Mouse (Mus musculus) spleen, postnatal 4 days (tissue): Measurements from ENCODE around the gene Tfap2a.

Experiments
- DNase-seq, 2 experiments: peaks; one replicate each; pipeline ENCODE4 v3.0.0; 2022; ENCODE audit warnings: low spot score in 2 of 2

The Tfap2a gene

DNA sequence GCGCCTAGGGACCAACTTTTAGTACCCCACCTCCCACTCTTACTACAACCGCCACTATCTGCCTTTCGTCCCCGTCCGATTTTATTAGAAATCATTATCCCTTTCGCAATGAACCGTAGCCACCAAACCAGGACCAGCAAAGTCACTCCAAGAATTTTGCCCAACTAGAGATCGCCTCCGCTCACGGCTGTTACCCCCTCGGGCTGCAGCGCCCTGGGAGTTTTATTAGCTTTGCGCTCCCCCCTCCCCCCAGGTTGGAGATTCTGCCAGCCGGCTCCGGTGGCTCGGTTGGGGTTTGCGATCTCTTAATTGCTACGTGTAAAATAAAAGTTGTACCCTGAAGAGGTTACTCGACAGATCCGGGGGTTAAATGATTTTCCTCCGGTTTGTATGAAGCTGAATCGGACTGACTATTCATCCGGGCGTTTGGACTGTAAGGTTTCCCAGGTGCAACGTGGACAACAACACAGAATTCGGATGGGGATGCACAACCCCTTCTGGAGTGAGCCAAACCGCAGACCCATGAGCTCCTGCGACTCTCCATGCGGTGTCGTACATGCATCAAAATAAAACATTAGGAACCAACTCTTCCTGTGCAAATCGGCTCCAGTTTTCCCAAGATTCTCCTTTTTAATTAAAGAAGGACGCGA lies 3.7 kb downstream of the Tfap2a start:
- DNase-seq, result no peak

DNA sequence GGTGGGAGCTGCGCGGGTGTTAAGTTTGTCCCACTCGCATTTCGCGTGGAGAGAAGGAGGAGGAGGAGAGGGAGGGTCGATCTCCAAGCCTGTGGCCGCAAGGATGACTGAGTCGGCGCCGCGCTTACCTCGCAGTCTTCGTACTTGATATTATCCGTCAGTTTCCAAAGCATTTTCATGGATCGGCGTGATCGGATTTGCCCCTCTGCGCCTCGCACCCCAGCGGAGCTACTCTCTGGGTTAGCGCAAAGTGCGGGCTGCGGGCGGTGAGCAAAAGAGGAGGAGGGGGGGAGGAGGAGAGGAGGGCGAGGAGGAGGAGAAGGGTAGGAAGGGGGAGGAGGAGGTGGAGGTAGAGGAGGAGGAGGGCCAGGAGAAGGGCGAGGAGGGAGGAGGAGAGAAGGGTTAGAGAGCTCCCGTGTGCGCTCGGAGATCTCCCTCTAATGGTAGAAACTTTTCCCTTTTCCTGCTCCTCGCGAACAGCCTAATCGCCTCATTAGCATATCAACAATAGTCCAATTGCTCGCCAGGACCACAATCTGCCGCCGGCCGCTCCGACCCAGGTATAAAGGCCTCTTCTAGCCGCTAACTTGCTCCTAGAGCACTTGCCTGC lies 4.5 kb downstream of the Tfap2a start:
- no peak for DNase-seq

DNA sequence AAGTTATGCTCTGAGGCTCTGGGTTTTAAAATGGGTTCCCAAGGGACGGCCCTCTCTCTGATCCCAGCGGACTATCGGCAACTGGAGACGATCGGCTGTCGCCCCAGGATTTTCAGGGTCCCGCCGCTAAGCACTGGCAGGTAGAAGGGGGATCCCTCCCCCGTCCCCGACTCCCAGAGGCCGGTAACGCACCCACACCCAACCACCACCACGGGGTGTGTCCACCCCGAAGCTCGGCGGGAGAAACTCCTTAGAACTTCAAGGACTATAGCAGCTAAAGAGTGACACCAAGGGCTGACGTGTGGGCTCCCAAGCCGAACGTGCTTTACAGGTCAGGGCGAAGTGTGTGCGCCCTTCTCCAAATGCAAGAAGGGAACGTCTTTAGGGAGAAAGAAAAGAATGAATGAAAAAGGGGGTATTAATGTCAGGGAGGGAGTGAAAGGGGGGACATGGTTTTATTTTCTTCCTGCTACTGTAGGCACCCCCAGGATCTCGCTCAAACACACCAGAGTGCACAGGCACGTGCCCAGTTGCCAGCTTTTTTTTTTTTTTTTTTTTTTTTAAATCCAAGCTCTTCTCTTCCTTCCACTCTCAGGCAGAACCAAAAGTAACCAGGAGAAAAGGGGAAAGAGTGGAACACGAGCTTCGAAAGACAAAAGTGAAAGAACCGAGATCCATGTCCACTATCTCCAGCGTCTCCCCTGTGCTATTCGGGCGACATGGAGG lies 5.2 kb downstream of the Tfap2a start:
- DNase-seq, result no peak

DNA sequence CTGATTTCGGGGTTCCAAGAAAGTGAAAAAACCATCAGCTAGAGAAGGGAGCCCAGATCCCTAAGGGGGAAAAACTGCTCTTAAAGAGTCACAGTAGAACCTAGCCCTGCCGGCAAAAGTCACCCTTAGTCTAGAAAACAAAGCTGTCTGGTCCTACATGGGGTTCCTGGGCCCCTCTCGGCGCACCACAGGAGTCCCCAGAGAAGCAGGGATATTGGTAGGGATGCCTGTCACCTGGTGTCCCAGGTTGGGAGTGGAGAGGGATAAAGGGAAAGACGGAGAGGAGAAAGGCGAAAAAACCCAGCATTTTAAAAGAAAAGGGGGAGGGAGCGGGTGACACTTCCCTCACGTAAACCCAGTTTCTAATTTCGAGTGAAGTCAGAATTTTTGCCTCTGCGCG lies 6.1 kb downstream of the Tfap2a start:
- no peak for DNase-seq

DNA sequence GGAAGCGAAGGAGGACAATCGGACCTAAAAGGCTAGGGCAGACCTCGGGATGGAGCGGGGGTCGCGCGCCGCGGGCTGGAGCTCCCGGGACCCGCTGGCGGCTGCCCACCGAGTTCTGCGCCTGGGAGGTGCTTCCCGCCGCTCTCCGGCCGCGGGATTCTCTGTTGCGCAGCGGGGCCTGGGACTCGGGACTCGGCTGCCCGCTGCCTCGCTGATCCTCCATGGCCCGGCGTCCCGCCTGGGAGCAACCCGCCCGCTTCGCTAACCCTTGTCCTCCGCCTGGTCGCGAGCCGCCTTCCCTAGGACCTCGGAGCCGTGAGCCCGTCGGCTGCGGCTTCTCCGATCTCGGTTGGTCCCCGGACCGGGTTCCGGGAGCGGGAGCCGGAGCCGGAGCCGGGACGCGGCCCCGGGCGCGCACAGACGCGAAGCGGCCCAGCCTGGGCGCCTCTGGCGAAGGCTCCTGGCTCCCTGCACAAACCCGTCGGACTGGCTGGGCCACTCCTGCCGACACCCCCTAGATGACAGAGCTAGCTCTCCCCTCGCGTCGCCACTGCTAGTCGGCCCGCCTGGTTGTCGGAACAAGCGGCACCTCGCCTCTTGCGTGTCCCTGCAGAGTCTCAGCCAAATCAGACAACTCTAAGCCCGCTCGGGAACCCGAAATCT lies 6.9 kb downstream of the Tfap2a start:
- DNase-seq, result peak in 1 of 2 experiments; percentile 64

DNA sequence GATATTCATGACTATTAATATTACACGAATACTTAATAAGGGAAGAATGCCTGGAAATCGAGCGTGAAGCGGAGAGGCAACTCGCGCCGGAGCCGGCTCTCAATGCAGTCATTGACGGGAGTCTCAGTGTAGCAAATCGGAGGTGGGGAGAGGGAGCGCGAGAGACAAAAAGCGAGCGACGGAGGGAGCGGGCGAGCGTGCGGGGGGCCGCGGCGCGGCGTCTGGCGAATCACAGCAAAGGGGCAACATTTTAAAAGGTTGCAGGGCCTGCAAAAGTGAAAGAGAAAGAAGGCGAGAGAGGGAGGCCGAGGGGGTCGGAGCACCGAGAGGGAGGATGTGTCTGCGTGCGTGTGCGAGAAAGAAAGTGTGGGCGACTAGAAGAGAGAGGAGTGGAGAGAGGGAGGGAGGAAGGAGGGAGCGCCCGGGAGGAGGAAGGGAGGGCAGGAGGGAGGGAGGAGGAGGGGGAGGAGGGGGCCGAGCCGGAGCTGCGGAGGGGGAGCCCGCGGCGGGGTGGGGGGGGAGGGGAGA lies 7.5 kb downstream of the Tfap2a start:
- peak in 1 of 2 experiments; percentile 66 for DNase-seq

DNA sequence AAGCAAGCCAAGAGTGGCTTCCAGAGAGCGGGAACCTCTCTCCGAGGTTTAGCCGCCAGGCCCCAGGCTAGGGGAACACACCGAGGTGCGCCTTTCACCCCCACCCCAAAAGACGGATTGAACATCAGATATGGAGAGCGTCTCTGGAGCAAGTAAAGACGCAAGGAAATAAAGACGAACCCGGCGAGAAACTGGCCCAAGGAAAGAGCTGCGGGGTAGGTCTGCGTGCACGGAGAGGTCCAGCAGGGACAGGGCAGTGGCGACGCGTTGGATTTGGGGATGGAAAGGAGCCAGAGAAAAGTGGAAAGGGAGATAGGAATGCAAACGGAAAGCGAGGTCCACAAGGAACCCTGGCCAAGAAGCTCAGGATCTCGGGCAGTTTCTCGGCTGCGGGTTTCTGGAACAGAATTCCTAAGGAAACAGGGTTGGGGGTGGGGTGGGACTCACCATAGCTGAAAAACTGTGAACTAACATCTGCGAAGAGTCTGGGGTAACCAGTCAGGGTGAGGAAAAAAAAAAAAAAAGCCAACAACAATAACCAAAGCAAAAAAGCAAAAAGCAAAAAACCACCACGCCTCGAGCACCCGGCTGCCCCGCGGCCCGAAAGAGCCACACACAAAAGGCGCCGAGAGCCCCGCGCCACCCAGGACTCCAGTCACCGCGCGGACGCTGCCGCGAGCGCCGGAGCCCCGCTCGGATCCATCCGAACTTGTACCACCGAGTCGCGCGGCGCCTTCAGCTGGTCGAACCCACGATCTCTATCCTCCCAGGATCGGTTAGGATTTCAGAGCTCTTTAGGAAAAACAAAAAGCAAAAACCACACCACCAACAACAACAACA lies 8.4 kb downstream of the Tfap2a start:
- DNase-seq, result no peak

DNA sequence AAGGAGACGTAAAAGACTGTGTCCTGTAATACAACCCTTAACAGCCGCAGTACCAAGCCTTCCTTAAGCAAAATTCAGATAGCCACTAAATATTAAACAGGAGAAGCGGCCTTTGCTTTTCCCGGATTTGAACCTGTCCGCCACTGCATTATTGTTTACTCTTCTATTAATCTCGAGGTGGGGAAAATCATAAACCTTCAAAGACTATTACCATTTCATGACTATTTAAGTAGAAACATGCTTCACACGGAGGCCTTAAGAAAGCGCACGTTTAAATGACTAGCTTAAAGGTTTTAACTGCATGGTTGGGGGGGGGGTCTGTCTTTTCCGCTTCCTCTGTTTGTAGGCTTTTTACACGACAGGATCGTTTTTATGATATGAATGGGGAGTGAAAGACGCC lies 9.1 kb downstream of the Tfap2a start:
- no peak for DNase-seq

DNA sequence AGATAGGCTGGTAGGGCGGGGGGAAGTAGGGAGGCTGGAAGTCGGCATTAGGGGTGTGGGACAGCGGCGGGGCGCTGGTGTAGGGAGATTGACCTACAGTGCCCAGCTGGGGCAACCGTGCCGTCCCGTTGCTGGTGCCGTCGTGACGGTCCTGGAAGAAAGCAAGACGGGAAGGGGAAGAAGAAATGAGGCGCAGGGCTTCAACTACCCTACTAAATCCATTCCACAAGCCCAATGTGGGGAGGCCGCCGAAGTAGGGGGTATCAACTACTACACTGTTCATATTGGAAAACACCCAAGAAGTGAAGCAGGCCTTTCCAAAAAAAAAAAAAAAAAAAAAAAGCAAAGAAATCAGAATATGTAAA lies 9.6 kb downstream of the Tfap2a start:
- no peak for DNase-seq

DNA sequence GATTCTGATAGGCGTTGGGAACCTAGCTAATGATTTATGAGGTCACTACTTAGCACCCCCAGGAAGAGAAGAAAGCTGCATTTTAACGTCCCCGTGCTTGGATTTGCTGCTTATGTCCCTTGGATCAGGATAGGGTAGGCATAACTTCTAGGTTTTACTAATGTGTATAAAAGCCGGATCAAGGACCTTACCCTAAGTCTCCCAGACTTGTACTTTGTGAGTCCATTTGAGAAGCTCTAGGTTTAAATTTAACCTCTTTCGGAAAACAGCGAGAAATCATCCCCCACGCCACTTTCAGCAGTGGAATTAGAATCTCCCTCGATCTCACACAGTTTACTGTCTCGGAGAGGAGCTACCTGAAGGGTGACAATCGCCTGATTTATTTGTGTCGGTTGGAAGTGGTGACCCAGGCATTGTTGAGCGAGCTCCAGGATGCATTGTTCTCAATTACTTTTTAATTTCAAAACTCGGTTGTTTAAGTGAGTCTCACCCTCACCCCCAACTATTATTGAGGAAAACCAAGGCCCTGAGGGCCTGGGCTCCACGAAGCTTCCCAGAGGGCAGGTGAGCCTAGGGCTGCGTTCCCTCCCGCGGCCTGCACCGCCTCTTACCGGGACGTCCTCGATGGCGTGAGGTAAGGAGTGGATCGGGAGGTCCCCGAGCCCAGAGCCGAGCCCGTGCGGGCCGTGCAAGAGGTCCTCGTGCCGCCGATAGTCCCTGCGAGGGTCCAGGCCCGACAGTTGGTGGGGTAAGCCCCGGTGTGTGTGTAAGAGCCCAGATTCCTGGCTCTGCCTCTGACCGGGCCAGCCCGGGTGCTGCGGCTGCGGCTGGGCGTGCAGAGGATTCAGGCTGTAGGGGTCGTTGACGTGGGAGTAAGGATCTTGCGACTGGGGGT lies 10.2 kb downstream of the Tfap2a start:
- no peak for DNase-seq

DNA sequence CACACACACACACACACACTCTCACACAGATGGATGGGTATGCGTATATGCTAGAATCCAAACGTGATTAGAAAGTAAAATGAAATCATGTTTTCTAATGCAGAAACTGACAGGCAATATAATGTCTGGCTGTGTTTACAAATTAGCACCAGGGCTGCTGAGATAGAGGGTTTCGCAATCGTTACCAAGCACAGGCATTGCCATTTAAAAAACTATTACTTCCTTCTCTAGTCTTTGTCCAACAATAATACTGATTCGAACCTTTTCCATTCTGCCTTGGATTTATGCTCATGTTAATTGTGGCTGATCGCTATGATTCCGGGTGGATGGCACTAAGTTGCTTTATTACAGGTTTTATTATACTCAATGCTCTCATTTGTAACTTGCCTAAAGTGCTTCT lies 12.3 kb downstream of the Tfap2a start:
- no peak for DNase-seq

DNA sequence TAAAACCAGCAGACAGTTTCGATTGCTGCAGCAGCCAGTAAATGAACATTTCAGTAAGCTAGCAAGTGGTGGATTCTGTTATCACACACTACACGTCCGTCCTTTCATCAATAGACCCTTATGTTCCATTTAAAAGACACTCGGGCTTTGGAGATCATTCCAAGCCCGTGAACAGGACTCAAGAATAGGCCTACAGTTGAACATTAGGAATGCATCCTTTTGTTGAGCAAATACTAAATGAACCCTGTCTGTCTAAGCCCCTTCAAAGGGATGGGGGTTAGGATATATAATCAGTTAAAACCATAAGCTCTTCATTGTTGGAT lies 14.6 kb downstream of the Tfap2a start:
- no peak for DNase-seq

DNA sequence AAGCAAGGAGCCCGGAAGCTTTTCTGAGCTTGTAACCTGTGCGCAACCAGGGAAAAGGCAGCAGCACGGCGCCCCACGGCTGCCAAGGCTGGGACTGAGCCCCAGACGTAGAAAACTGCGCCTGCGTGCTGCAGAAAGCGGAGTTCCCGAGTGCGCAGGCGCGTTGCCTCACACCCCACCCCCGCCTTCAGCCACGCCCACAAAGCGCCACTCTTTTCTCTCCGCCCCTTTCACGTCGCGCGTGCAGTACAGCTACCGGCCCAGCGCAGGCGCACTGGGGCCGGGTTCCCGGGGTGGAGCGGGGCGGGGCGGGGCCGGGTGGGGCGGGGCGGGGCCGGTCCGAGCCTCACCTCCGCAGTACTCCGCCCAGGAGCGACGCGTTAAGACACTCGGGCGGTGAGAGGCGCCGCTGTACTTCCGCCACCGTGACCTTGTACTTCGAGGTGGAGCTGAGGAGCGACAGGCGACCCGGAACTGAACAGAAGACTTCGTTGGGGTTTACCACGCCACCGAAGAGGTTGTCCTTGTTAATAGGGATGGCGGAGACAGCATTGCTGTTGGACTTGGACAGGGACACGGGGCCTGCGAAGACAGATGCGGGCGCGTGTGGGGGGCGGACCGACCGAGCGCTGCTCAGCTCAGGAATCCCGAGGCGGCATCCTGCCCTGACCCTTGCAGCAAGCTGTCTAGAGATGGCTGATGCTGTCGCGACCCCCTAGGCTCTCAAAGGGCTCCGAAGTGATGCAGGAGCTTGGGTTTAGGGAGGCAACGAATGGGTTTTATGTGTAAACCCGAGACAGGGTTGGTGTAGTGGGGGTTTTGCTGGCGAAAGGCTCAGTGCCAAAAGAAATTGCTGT lies 15.2 kb downstream of the Tfap2a start:
- peak; percentile 85 to 95 for DNase-seq

DNA sequence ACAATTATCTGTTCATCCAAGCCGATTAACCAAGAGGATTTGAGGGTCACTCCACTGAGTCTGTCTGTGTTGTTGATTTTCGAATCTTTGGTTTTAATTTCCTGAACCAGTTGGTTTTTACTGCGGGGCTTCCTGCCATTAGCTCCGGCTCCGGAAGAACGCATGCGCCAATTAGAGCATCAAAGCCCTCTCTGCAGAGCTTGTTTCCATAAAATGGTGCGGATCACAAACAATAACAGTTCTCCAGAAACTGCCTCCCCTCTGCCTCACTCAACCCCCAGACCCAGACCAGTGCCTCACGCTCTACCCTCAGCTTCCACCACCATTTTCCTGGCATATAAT lies 18.5 kb downstream of the Tfap2a start:
- no peak for DNase-seq

DNA sequence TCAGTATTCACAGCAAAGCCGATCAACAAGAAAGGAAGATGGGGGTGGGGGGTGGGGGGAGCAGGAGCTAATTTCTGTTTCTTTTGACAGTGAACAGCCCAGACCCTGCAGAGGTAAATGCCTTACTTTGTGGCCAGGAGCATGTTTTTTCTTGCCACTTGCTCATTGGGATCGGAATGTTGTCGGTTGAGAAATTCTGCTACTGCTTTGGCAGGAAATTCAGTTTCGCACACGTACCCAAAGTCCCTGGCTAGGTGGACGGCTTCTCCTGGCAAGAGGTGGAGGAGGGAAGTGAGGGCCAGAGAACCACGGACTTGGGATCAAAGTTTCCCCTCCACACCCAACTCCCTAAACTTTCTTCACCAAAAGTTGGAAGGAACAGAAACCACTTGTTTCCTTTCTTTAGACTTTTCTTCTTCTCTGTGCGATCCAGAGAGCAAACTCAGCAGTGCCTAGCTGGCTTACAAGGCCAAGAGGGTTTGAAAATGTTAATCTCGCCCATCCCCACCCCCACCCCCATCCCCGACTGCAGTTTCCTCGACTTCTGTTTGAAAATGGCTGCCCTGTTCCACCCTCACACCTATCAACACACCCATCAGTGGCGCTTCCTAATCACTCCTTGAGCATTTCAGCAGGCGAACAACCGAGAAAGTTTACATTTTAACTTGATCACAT lies 19.0 kb downstream of the Tfap2a start:
- DNase-seq, result no peak

DNA sequence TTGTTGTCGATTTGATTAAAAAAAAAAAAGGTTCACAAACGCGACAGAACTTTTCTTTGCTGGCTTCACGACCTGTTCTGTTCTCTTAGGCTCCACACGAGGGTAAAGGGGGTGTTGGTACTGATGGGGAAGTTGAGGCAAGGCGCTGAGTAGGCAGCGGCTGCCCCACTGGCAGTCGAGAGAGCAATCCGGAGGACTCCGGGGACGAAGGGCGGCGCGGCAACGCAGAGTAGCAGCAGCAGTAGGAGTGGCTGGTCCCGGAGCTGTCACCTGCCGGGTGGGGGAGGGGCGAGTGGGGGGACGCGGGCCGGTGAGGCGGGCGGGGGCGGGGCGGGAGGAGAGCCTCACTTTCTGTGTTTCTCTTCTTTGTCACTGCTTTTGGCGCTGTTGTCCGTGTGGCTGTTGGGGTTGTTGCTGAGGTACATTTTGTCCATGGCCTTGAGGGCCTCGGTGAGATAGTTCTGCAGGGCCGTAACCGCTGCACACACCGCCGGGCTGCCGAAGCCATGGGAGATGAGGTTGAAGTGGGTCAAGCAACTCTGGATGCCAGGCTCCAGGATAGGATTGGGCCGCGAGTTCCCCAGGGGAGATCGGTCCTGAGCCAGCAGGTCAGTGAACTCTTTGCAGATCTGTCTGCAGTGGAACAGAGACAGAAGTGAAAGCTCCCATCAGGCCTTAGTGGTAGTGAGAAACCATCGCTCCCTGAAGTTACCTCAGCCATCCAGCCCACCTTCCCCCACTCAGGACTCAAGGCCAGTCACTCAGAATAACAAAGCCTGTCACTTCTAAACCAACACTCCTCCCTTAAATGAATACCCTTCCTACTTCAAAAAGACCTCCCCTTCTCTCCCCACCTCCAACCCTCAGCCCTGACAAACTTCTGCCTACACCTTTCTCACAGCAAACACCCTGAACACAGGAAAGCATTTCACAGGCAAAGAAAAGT lies 21.1 kb downstream of the Tfap2a start:
- DNase-seq, result no peak

DNA sequence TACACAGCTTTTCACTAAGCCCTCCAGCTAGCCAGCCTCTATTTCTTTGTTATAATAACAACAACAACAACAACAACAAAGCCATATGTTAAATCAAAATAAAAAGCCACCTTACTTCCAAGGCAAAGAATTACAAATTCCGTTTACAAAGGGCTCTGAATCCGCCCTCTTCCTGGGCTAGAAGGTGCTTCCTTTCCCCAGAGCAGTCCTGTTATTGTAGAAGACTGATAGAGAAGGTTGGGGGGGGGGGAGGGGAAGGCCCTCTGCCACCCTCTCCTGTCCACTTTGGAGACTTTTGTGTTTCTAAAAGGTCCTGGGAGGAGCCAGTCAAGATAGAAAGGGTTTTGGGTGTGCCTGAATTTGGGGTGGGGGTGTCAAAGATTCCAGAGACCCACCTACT lies 23.6 kb downstream of the Tfap2a start:
- DNase-seq, result no peak

DNA sequence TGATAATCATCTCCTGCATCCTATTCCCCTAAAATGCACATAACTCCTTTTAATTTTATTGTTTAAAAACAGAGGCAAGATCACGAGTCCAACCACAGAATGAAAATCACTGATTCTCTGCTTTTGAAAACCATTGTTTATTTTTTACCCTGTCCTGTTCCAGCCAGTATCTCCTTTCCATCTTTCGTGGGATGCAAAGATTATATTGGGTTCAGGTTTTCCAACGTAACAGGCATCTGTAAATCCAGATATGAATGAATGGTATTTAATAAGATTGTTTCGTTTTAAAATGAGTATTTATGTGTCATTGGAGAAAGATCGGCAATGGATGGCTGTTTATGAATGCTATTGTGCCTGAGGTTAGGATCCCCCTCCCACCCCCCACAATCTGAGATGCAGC lies 24.5 kb downstream of the Tfap2a start:
- no peak for DNase-seq
